Mouse (Mus musculus) midbrain, embryonic 14.5 days (tissue): ENCODE measurements around the gene Gabre. TPM values are rescaled to one million over a fixed set of nuclear protein-coding genes. Genes with fewer than 3 reads are reported as not detected.

Experiments used
- ATAC-seq: fragments of 200-750 bp; cut with Nextera tagmentation; 2 replicates; pipeline ENCODE4 v1.8.0; 2017; ENCODE audit warnings: moderate number of reproducible peaks, moderate library complexity; ENCODE audit not compliant: low FRiP score, low TSS enrichment
- DNase-seq: peaks from one replicate; pipeline ENCODE4 v3.0.0-alpha.2; 2015
- H3K27ac ChIP-seq: fragments of 300-500 bp; sonication (generic); replicated peaks from 2 replicates; pipeline ENCODE4 v1.5.1; 2014; ENCODE audit warnings: mild to moderate bottlenecking, low read depth, low read length, moderate library complexity
- H3K27me3 ChIP-seq: fragments of 300-500 bp; sonication (generic); 2 replicates; pipeline ENCODE4 v1.6.1; 2014; ENCODE audit warnings: low read length, control low read depth, mixed read lengths; ENCODE audit not compliant: control insufficient read depth, insufficient read depth
- H3K36me3 ChIP-seq: fragments of 300-500 bp; sonication (generic); 2 replicates; pipeline ENCODE4 v1.6.1; 2014; ENCODE audit warnings: low read length, control low read depth; ENCODE audit not compliant: control insufficient read depth, insufficient read depth
- H3K4me1 ChIP-seq: fragments of 300-500 bp; sonication (generic); 2 replicates; pipeline ENCODE4 v1.6.1; 2014; ENCODE audit warnings: mild to moderate bottlenecking, antibody characterized with exemption, low read length, control low read depth; ENCODE audit not compliant: control insufficient read depth, insufficient read depth
- H3K4me2 ChIP-seq: fragments of 300-500 bp; sonication (generic); 2 replicates; pipeline ENCODE4 v1.6.1; 2014; ENCODE audit warnings: mild to moderate bottlenecking, low read length, moderate library complexity
- H3K4me3 ChIP-seq: fragments of 300-500 bp; sonication (generic); replicated peaks from 2 replicates; pipeline ENCODE4 v1.5.1; 2014; ENCODE audit warnings: low read depth, low read length
- H3K9ac ChIP-seq: fragments of 300-500 bp; sonication (generic); replicated peaks from 2 replicates; pipeline ENCODE4 v1.6.1; 2014; ENCODE audit warnings: mild to moderate bottlenecking, low read length, moderate library complexity
- H3K9me3 ChIP-seq: fragments of 300-500 bp; sonication (generic); 2 replicates; pipeline ENCODE4 v1.6.1; 2016; ENCODE audit warnings: low read length, control low read depth, mixed read lengths; ENCODE audit not compliant: control insufficient read depth
- WGBS: fragments of 180-500 bp; shearing (Covaris S2); extraction: QIAGEN DNeasy Blood & Tissue Kit; methylation state at CpG from one replicate; pipeline ENCODE4 v1.1.7; 2014; 5-methylcytosine and 5-hydroxymethylcytosine counted together
- microRNA counts: library from miRNA; unstranded; fragments of <30 nt; microRNA quantifications from one replicate; lab custom pipeline; 2016
- microRNA-seq: library from miRNA; unstranded; fragments of <30 nt; microRNA quantifications from one replicate; pipeline ENCODE4, GENCODE M21; 2016
- polyA plus RNA-seq: library from polyadenylated mRNA; unstranded; fragments of >200 nt; fragmentation: Nextera tagmentation; extraction: Ambion mirVana; gene quantifications from 2 replicates; pipeline ENCODE4 v1.2.1, GENCODE M21; 2014

Gabre gene
- polyA plus RNA-seq: 0.55 and 0.59 TPM in 2 replicates

- no peaks in the 10 kb centered on the region for H3K4me1 ChIP-seq
- no peaks in the 10 kb centered on the region for H3K36me3 ChIP-seq
- ATAC-seq (peak; percentile 79), DNase-seq (peak; percentile 65)
- WGBS: 30% methylated on average over 22 of the region's 36 CpGs
- peak within 1 kb of the TSS; percentile 66 for H3K4me2 ChIP-seq
- no peaks in the 10 kb centered on the region for H3K27me3 ChIP-seq
- no peaks in the 10 kb centered on the region for H3K9me3 ChIP-seq
- H3K9ac ChIP-seq: no peak within 1 kb of the TSS; the same call in 1 of the 2 replicates
- H3K4me3 ChIP-seq: peak within 1 kb of the TSS; percentile 40
- H3K27ac ChIP-seq: no peak within 1 kb of the TSS
Measured at GRCm38 (mm10) chrX:72274659-72275371, at the start of gene Gabre. Gene Gabre, minus strand, starts transcription at chrX:72274803.

- no peak for ATAC-seq
- DNase-seq: no peak
- H3K36me3 ChIP-seq: no peaks in the 10 kb centered on the region
- no peak overlapping the region for H3K9ac ChIP-seq
- H3K27me3 ChIP-seq: no peaks in the 10 kb centered on the region
- no peaks in the 10 kb centered on the region for H3K9me3 ChIP-seq
- WGBS: 89% methylated on average over 2 of the region's 2 CpGs
- H3K27ac ChIP-seq: no peak overlapping the region
- no peaks in the 10 kb centered on the region for H3K4me1 ChIP-seq
- H3K4me2 ChIP-seq: no peak overlapping the region
- H3K4me3 ChIP-seq: no peak overlapping the region
Measured at GRCm38 (mm10) chrX:72297812-72298211, 23.2 kb upstream of the Gabre start.

- peak; percentile 0 for DNase-seq
- H3K4me1 ChIP-seq: no peaks in the 10 kb centered on the region
Measured at GRCm38 (mm10) chrX:72275372-72275663, 715 bp upstream of the Gabre start.

GRCm38 (mm10) chrX:72273966-72274658, 491 bp downstream of the Gabre start:
- H3K36me3 ChIP-seq: no peaks in the 10 kb centered on the region
- no peaks in the 10 kb centered on the region for H3K9me3 ChIP-seq
- 30% methylated on average over 27 of the region's 27 CpGs for WGBS
- ATAC-seq (peak; percentile 40), DNase-seq (peak; percentile 4)
- H3K27ac ChIP-seq: no peak overlapping the region
- peak overlapping the region; percentile 66 for H3K4me2 ChIP-seq
- H3K4me3 ChIP-seq: peak overlapping the region; percentile 40
- H3K27me3 ChIP-seq: no peaks in the 10 kb centered on the region
- H3K9ac ChIP-seq: no peak overlapping the region; the same call in 1 of the 2 replicates
- no peaks in the 10 kb centered on the region for H3K4me1 ChIP-seq

More at GRCm38 (mm10) chrX:72275372-72275663, 715 bp upstream of the Gabre start:
- no peaks in the 10 kb centered on the region for H3K36me3 ChIP-seq
- H3K4me2 ChIP-seq: peak overlapping the region; percentile 66
- H3K27me3 ChIP-seq: no peaks in the 10 kb centered on the region
- H3K9me3 ChIP-seq: no peaks in the 10 kb centered on the region
- whole genome bisulfite sequencing: 74% methylated on average over 1 of the region's 1 CpGs
- no peak for ATAC-seq
- H3K27ac ChIP-seq: no peak overlapping the region
- H3K9ac ChIP-seq: no peak overlapping the region
- no peak overlapping the region for H3K4me3 ChIP-seq

- WGBS: 87% methylated on average over 11 of the region's 11 CpGs
- DNase-seq: no peak
Measured at GRCm38 (mm10) chrX:72270637-72271036, 4.0 kb downstream of the Gabre start.

GRCm38 (mm10) chrX:72221717-72222116, 52.9 kb downstream of the Gabre start, which contains the start of gene Magea4:
Gene Magea4, plus strand, starts transcription at chrX:72222017.
- no peak within 1 kb of the TSS for H3K9ac ChIP-seq
- 91% methylated on average over 2 of the region's 2 CpGs for WGBS
- no peak for ATAC-seq
- H3K4me2 ChIP-seq: no peak within 1 kb of the TSS
- H3K27me3 ChIP-seq: no peaks in the 10 kb centered on the region
- H3K27ac ChIP-seq: no peak within 1 kb of the TSS
- no peaks in the 10 kb centered on the region for H3K9me3 ChIP-seq
- H3K36me3 ChIP-seq: no peaks in the 10 kb centered on the region
- no peaks in the 10 kb centered on the region for H3K4me1 ChIP-seq
- DNase-seq: no peak
- H3K4me3 ChIP-seq: no peak within 1 kb of the TSS

More at GRCm38 (mm10) chrX:72270637-72271036, 4.0 kb downstream of the Gabre start:
- ATAC-seq: 0 out of 2 replicates have a peak, but pooled peaks have one; percentile 52
- Histone ChIP-seq H3K36me3 (no peaks in the 10 kb centered on the region), H3K9ac (no peak overlapping the region), H3K27me3 (no peaks in the 10 kb centered on the region), H3K4me3 (no peak overlapping the region), H3K4me1 (no peaks in the 10 kb centered on the region), H3K27ac (no peak overlapping the region), H3K4me2 (no peak overlapping the region), H3K9me3 (no peaks in the 10 kb centered on the region)

MicroRNA genes within 50 kb of the gene (microRNA counts, 519-probe panel; counts per million panel counts)
- microRNA mmu-miR-224 (lab: Ali Mortazavi, UCI) (not detected), microRNA mmu-miR-452 (lab: Ali Mortazavi, UCI) (not detected)

Small RNAs within 50 kb of the gene (microRNA-seq; reads per million reads assigned to microRNA genes)
- gene Mir224 (74.7 reads per million, percentile 52 among the genes with 10 or more reads in this experiment), gene Mir452 (41.6 reads per million, percentile 47 among the genes with 10 or more reads in this experiment)

Other genes starting within 250 kb of the Gabre start
- gene Magea4, start 52.8 kb downstream of the Gabre start, polyA plus RNA-seq: not detected in 2 replicates
- not detected in 2 replicates for gene Magea10, start 112.1 kb upstream of the Gabre start, polyA plus RNA-seq